Comparison of ENCODE assay signal across 23 mouse cellular contexts in the genomic region with DNA sequence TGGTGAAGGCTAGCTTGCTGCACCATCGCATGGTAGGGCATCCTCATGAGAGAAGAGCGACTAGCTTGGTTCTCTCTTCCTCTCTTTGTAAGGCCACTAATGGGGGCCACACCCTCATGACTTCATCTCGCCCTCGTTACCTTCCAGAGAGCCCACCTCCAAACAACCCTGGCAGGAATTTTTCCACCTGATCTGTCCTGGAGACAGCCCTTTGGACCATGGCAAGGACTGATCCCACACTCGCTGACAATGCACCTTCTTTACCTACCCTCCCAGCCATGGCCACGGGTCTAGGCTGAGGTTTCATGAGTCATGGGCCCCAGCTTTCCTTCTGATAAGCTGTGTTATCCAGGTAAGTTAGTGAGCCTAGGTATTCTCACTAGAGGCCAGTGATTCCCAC. TPM values are rescaled to one million over a fixed set of nuclear protein-coding genes. Genes with fewer than 3 reads are reported as not detected.
DNase-seq lines count a peak whose midpoint lies in the region; ATAC-seq and TF ChIP-seq lines count a peak whose summit lies in the region.
"Had no signal": no experiment of that assay in that cellular context is flagged by ENCODE, and none has a peak within 500 bp of the region (broad histone marks: within the 10 kb centered on the region; RNA-seq: fewer than 3 reads in every experiment).

No protein-coding gene starts in this region.

- H3K4me1 ChIP-seq in heart, embryonic 10.5 days, result peaks cover 8% of the 10 kb centered on the region; the same call in 1 of the 2 replicates
- no peaks in the 10 kb centered on the region for H3K4me1 ChIP-seq in heart, embryonic 11.5 days (ENCODE audit: control insufficient read depth, insufficient read depth, low read length)
- peaks cover 6% of the 10 kb centered on the region; the same call in 1 of the 2 replicates for H3K4me1 ChIP-seq in kidney, embryonic 16.5 days (ENCODE audit: insufficient read depth, low read length)

- peak; percentile 70 for DNase-seq in heart, embryonic 10.5 days (ENCODE audit: low spot score)
- peak; percentile 27 to 30 for DNase-seq in kidney, adult 8-10 months
- peak; percentile 32 to 47 for DNase-seq in kidney, postnatal 36 days
- no peak for DNase-seq in kidney, postnatal 4 days
- no peak for DNase-seq in layer of hippocampus, adult 2 months (ENCODE audit: low spot score in 2 of 2)
- no peak for DNase-seq in retina, postnatal 1 day
- DNase-seq: adrenal gland, postnatal 10 days; cerebellum, adult 11 months; cerebellum, adult 9-10 months; cerebellum, postnatal 36 days; forebrain, postnatal 0 days; gastrocnemius, postnatal 14 days; heart, adult 2 months; heart, postnatal 36 days had no signal

- H3K27ac ChIP-seq in heart, embryonic 10.5 days, result no peak overlapping the region
- H3K27ac ChIP-seq in heart, embryonic 11.5 days (ENCODE audit: low read depth, low read length), result no peak overlapping the region
- no peak overlapping the region for H3K27ac ChIP-seq in kidney, embryonic 16.5 days (ENCODE audit: low read length)
- no peak overlapping the region for H3K27ac ChIP-seq in layer of hippocampus, adult 2 months
- H3K27ac ChIP-seq: embryonic facial prominence, embryonic 13.5 days; forebrain, embryonic 13.5 days; heart, adult 2 months; heart, embryonic 13.5 days had no signal

- ATAC-seq in heart, embryonic 11.5 days (replicated peaks; ENCODE audit: insufficient number of reproducible peaks, low FRiP score, low TSS enrichment), result no peak
- no peak for ATAC-seq in kidney, embryonic 16.5 days (ENCODE audit: low FRiP score, low TSS enrichment)
- ATAC-seq: forebrain, embryonic 13.5 days; forebrain, postnatal 0 days had no signal

- H3K27me3 ChIP-seq in heart, embryonic 10.5 days (ENCODE audit: insufficient read depth, poor library complexity, severe bottlenecking), result 0 out of 2 replicates have a peak, but pooled peaks cover 6% of the 10 kb centered on the region
- no peaks in the 10 kb centered on the region for H3K27me3 ChIP-seq in heart, embryonic 11.5 days (ENCODE audit: control insufficient read depth, insufficient read depth, low read length)
- H3K27me3 ChIP-seq in kidney, embryonic 16.5 days (ENCODE audit: insufficient read depth, low read length), result no peaks in the 10 kb centered on the region
- H3K27me3 ChIP-seq: embryonic facial prominence, embryonic 13.5 days; forebrain, embryonic 13.5 days; heart, embryonic 13.5 days had no signal

- no peak for TF ChIP-seq CTCF in layer of hippocampus, adult 2 months (conservative IDR thresholded peaks at IDR 0.05)

- WGBS in heart, embryonic 10.5 days, result 88% methylated on average over 6 of the region's 6 CpGs
- 81% methylated on average over 6 of the region's 6 CpGs for WGBS in heart, embryonic 11.5 days (ENCODE audit: insufficient replicate concordance)
- WGBS in kidney, embryonic 16.5 days, result 83% methylated on average over 6 of the region's 6 CpGs

- H3K4me3 ChIP-seq in heart, embryonic 10.5 days, result no peak overlapping the region
- no peak overlapping the region for H3K4me3 ChIP-seq in heart, embryonic 11.5 days (ENCODE audit: low read depth, low read length)
- H3K4me3 ChIP-seq in kidney, embryonic 16.5 days (ENCODE audit: low read length), result no peak overlapping the region
- no peak overlapping the region for H3K4me3 ChIP-seq in layer of hippocampus, adult 2 months
- H3K4me3 ChIP-seq: embryonic facial prominence, embryonic 13.5 days; forebrain, embryonic 13.5 days; heart, adult 2 months; heart, embryonic 13.5 days had no signal

- no peaks in the 10 kb centered on the region for H3K9me3 ChIP-seq in heart, embryonic 10.5 days
- no peaks in the 10 kb centered on the region for H3K9me3 ChIP-seq in heart, embryonic 11.5 days (replicated peaks; ENCODE audit: control insufficient read depth, low read length)
- no peaks in the 10 kb centered on the region for H3K9me3 ChIP-seq in kidney, embryonic 16.5 days (ENCODE audit: low read length)
- H3K9me3 ChIP-seq: embryonic facial prominence, embryonic 13.5 days; forebrain, embryonic 13.5 days; heart, embryonic 13.5 days had no signal

- H3K9ac ChIP-seq in heart, embryonic 11.5 days (ENCODE audit: low read depth, low read length), result no peak overlapping the region
- H3K9ac ChIP-seq in kidney, embryonic 16.5 days (replicated peaks; ENCODE audit: low read length), result no peak overlapping the region
- H3K9ac ChIP-seq: embryonic facial prominence, embryonic 13.5 days; forebrain, embryonic 13.5 days; forebrain, postnatal 0 days; heart, embryonic 13.5 days had no signal

- H3K36me3 ChIP-seq in heart, embryonic 10.5 days, result no peaks in the 10 kb centered on the region
- no peaks in the 10 kb centered on the region for H3K36me3 ChIP-seq in heart, embryonic 11.5 days (ENCODE audit: control insufficient read depth, insufficient read depth, low read length)
- H3K36me3 ChIP-seq in kidney, embryonic 16.5 days (ENCODE audit: insufficient read depth, low read length), result no peaks in the 10 kb centered on the region
- H3K36me3 ChIP-seq: embryonic facial prominence, embryonic 13.5 days; heart, embryonic 13.5 days had no signal

- H3K4me2 ChIP-seq in heart, embryonic 11.5 days, result no peak overlapping the region
- H3K4me2 ChIP-seq in kidney, embryonic 16.5 days (replicated peaks; ENCODE audit: low read depth, low read length), result no peak overlapping the region
- H3K4me2 ChIP-seq: embryonic facial prominence, embryonic 13.5 days; forebrain, embryonic 13.5 days; heart, embryonic 13.5 days had no signal

RNA-seq across cellular contexts. Expression of gene E030018B13Rik, which starts 55.5 kb away (rescaled TPM):
- polyA plus RNA-seq in heart, embryonic 10.5 days (2016; fragmentation: Nextera tagmentation; extraction: Ambion mirVana), result 0.18 TPM in 1 of 2 replicates, not detected in the other
- polyA plus RNA-seq in heart, embryonic 11.5 days (2014; fragmentation: Nextera tagmentation; extraction: Ambion mirVana), result not detected in 2 replicates
- not detected in 2 replicates for polyA plus RNA-seq in kidney, embryonic 16.5 days (2015; fragmentation: Nextera tagmentation; extraction: Ambion mirVana)
- not detected for total RNA-seq in layer of hippocampus, adult 2 months (2021)
- total RNA-seq: adrenal gland, postnatal 10 days; adrenal gland, postnatal 4 days; forebrain, postnatal 0 days; gastrocnemius, adult 18-20 months; gastrocnemius, postnatal 14 days; heart, adult 2 months; heart, postnatal 36 days; MEL had no signal
- polyA plus RNA-seq: brain, embryonic 14.5 days; embryonic facial prominence, embryonic 13.5 days; forebrain, postnatal 0 days; heart, adult 2 months; heart, embryonic 13.5 days had no signal

Comparison
In these comparisons a context has a peak if more than half of its experiments do, and no peak if none do; other contexts are left out.
1. DNase-seq: peak in heart, embryonic 10.5 days (single experiment), kidney, adult 8-10 months (2 of 2) and kidney, postnatal 36 days (2 of 2); none in kidney, postnatal 4 days (0 of 2), layer of hippocampus, adult 2 months (0 of 2) and retina, postnatal 1 day (single experiment).